Mouse (Mus musculus) layer of hippocampus, postnatal 25 days (tissue): Measurements from ENCODE around the gene Tns3. TPM values are rescaled to one million over a fixed set of nuclear protein-coding genes. Genes with fewer than 3 reads are reported as not detected.

Experiments used
- DNase-seq, 2 experiments: peaks; one replicate each; pipeline ENCODE4 v3.0.0; 2022; ENCODE audit warnings: mixed read lengths in 2 of 2, low spot score in 1 of 2; ENCODE audit errors: extremely low spot score in 1 of 2
- total RNA-seq, 2 experiments: library from RNA; stranded (reverse); gene quantifications; 2 replicates each; pipeline ENCODE4 v1.2.3; 2021

Tns3 gene
- total RNA-seq, 2 experiments from 2014 or later: 46.6 to 53.2 TPM

- DNase-seq: no peak
Measured at GRCm38 (mm10) chr11:8451597-8452201, 212.6 kb downstream of the Tns3 start.

GRCm38 (mm10) chr11:8450540-8450939, 213.8 kb downstream of the Tns3 start:
- DNase-seq: no peak

- DNase-seq: peak; percentile 42 to 69
Measured at GRCm38 (mm10) chr11:8445915-8446356, 218.4 kb downstream of the Tns3 start.

GRCm38 (mm10) chr11:8444759-8445422, 219.4 kb downstream of the Tns3 start:
- DNase-seq: no peak

- no peak for DNase-seq
Measured at GRCm38 (mm10) chr11:8443539-8444292, 220.6 kb downstream of the Tns3 start.

GRCm38 (mm10) chr11:8440706-8441105, 223.6 kb downstream of the Tns3 start:
- no peak for DNase-seq

- DNase-seq: no peak
Measured at GRCm38 (mm10) chr11:8440221-8440620, 224.1 kb downstream of the Tns3 start.

GRCm38 (mm10) chr11:8439035-8439434, 225.3 kb downstream of the Tns3 start:
- DNase-seq: no peak

GRCm38 (mm10) chr11:8438269-8438668, 226.1 kb downstream of the Tns3 start:
- no peak for DNase-seq

GRCm38 (mm10) chr11:8435101-8435500, 229.2 kb downstream of the Tns3 start:
- no peak for DNase-seq

- DNase-seq: no peak
Measured at GRCm38 (mm10) chr11:8434366-8434765, 230.0 kb downstream of the Tns3 start.

- DNase-seq: no peak
Measured at GRCm38 (mm10) chr11:8433443-8433842, 230.9 kb downstream of the Tns3 start.

GRCm38 (mm10) chr11:8432941-8433340, 231.4 kb downstream of the Tns3 start:
- no peak for DNase-seq

- DNase-seq: no peak
Measured at GRCm38 (mm10) chr11:8427660-8428059, 236.7 kb downstream of the Tns3 start.

GRCm38 (mm10) chr11:8425226-8425570, 239.1 kb downstream of the Tns3 start:
- no peak for DNase-seq

GRCm38 (mm10) chr11:8424342-8425225, 239.8 kb downstream of the Tns3 start:
- DNase-seq: peak; percentile 73 to 75

- peak; percentile 29 to 77 for DNase-seq
Measured at GRCm38 (mm10) chr11:8405225-8405899, 259.0 kb downstream of the Tns3 start.

- DNase-seq: no peak
Measured at GRCm38 (mm10) chr11:8401328-8401727, 263.0 kb downstream of the Tns3 start.

GRCm38 (mm10) chr11:8396329-8396728, 268.0 kb downstream of the Tns3 start:
- no peak for DNase-seq

GRCm38 (mm10) chr11:8391564-8391963, 272.8 kb downstream of the Tns3 start:
- DNase-seq: no peak
